Mouse (Mus musculus) ES-E14 (cell line): ENCODE measurements around the gene Tspoap1. TPM values are rescaled to one million over a fixed set of nuclear protein-coding genes. Genes with fewer than 3 reads are reported as not detected.

Experiments
- DNase-seq: peaks from one replicate; pipeline ENCODE4 v3.0.0-alpha.2; 2013; ENCODE audit warnings: low read depth, low spot score
- H3K27ac ChIP-seq: 2 replicates; pipeline ENCODE4 v1.5.1; 2012; ENCODE audit warnings: low read depth, mild to moderate bottlenecking, low read length, moderate library complexity, mixed read lengths; ENCODE audit not compliant: poor library complexity, insufficient read depth, severe bottlenecking
- H3K36me3 ChIP-seq: 2 replicates; pipeline ENCODE4 v1.6.1; 2012; ENCODE audit warnings: mild to moderate bottlenecking, low read length, moderate library complexity, mixed read lengths; ENCODE audit not compliant: control insufficient read depth, poor library complexity, insufficient read depth, severe bottlenecking
- H3K4me1 ChIP-seq, 2 experiments: fragments of 150-350 bp in 1 of 2; sonication (generic) in 1 of 2; 2 replicates each; pipeline ENCODE4 v1.6.1; 2012; ENCODE audit warnings: low read length in 2 of 2, mild to moderate bottlenecking in 1 of 2, mixed read lengths in 1 of 2; ENCODE audit not compliant: control insufficient read depth in 2 of 2, insufficient read depth in 2 of 2, poor library complexity in 1 of 2
- H3K4me3 ChIP-seq, 2 experiments: fragments of 150-350 bp in 1 of 2; sonication (generic) in 1 of 2; 2 replicates each; pipeline ENCODE4 v1.5.1; 2012; ENCODE audit warnings: low read length in 2 of 2, low read depth in 1 of 2, mild to moderate bottlenecking in 1 of 2, mixed read lengths in 1 of 2; ENCODE audit not compliant: insufficient read depth in 1 of 2, poor library complexity in 1 of 2, severe bottlenecking in 1 of 2
- H3K9ac ChIP-seq: 2 replicates; pipeline ENCODE4 v1.6.1; 2012; ENCODE audit warnings: low read depth, mild to moderate bottlenecking, low read length, mixed read lengths; ENCODE audit not compliant: poor library complexity, insufficient read depth, severe bottlenecking
- H3K9me3 ChIP-seq: fragments of 150-350 bp; sonication (generic); 2 replicates; pipeline ENCODE4 v1.6.1; 2012; ENCODE audit warnings: low read depth, mild to moderate bottlenecking, low read length; ENCODE audit not compliant: control insufficient read depth, insufficient read depth
- CHD2 ChIP-seq: IDR thresholded peaks from 2 replicates; pipeline ENCODE4 v1.6.1; 2014; ENCODE audit warnings: mild to moderate bottlenecking, low read depth, low read length, inconsistent platforms
- HCFC1 ChIP-seq: IDR thresholded peaks from 2 replicates; pipeline ENCODE4 v1.6.1; 2012; ENCODE audit warnings: low read length, inconsistent platforms, borderline replicate concordance; ENCODE audit not compliant: insufficient read depth
- MAFK ChIP-seq: IDR thresholded peaks from 2 replicates; pipeline ENCODE4 v1.6.1; 2014; ENCODE audit warnings: mild to moderate bottlenecking, low read depth, low read length, inconsistent platforms; ENCODE audit not compliant: insufficient read depth
- ZC3H11A ChIP-seq: IDR thresholded peaks from 2 replicates; pipeline ENCODE4 v1.6.1; 2012; ENCODE audit warnings: low read depth, mild to moderate bottlenecking, inconsistent platforms, low read length, borderline replicate concordance
- ZNF384 ChIP-seq: IDR thresholded peaks from 2 replicates; pipeline ENCODE4 v1.6.1; 2012; ENCODE audit warnings: low read depth, low read length, inconsistent platforms
- in situ Hi-C, 2 experiments: fragments of 600-800 bp; cut with MboI; formaldehyde crosslinking; loops; one replicate each; pipeline ENCODE4 v1.15.1; 2025; ENCODE audit warnings: low sequenced_read_pairs in 2 of 2, inconsistent platforms in 1 of 2; ENCODE audit not compliant: unreplicated experiment in 2 of 2
- total RNA-seq: library from RNA; depleted of rRNA; stranded (reverse); fragments of 300-350 nt; gene quantifications from 2 replicates; pipeline ENCODE4 v1.2.3, GENCODE M21; 2012

Gene Tspoap1
- total RNA-seq, 1 experiment = 1.8 TPM

GRCm38 (mm10) chr11:87758957-87759608 lies 1.3 kb upstream of the Tspoap1 start:
- H3K4me3 ChIP-seq = no peak overlapping the region
- no peak overlapping the region for H3K27ac ChIP-seq
- H3K9me3 ChIP-seq = no peaks in the 10 kb centered on the region
- no peaks in the 10 kb centered on the region for H3K36me3 ChIP-seq
- H3K4me1 ChIP-seq = peaks cover 0 to 17% of the 10 kb centered on the region in 2 experiments; a peak in 1 of 4 replicates
- no peak for DNase-seq
- in situ Hi-C loops = no loop called here
- H3K9ac ChIP-seq = no peak overlapping the region
- no peak for TF ChIP-seq HCFC1
- no peak for TF ChIP-seq ZC3H11A
- no peak for TF ChIP-seq ZNF384
- TF ChIP-seq MAFK = no peak
- no peak for TF ChIP-seq CHD2

GRCm38 (mm10) chr11:87759609-87760005 lies 734 bp upstream of the Tspoap1 start:
- in situ Hi-C loops = no loop called here
- Histone ChIP-seq H3K4me1 (peaks cover 0 to 14% of the 10 kb centered on the region in 2 experiments; a peak in 1 of 4 replicates), H3K27ac (no peak overlapping the region), H3K4me3 (no peak overlapping the region), H3K9ac (no peak overlapping the region), H3K36me3 (no peaks in the 10 kb centered on the region), H3K9me3 (no peaks in the 10 kb centered on the region)
- DNase-seq = no peak
- TF ChIP-seq ZC3H11A = no peak
- TF ChIP-seq MAFK = no peak
- TF ChIP-seq CHD2 = no peak
- no peak for TF ChIP-seq ZNF384

GRCm38 (mm10) chr11:87761181-87761721 lies 910 bp downstream of the Tspoap1 start:
- H3K27ac ChIP-seq = no peak overlapping the region
- no peak for DNase-seq
- no peaks in the 10 kb centered on the region for H3K9me3 ChIP-seq
- in situ Hi-C loops = no loop called here
- H3K36me3 ChIP-seq = no peaks in the 10 kb centered on the region
- TF ChIP-seq ZNF384 = no peak
- no peak for TF ChIP-seq ZC3H11A
- peaks cover 0 to 14% of the 10 kb centered on the region in 2 experiments; a peak in 1 of 4 replicates for H3K4me1 ChIP-seq
- H3K9ac ChIP-seq = no peak overlapping the region
- H3K4me3 ChIP-seq = no peak overlapping the region

GRCm38 (mm10) chr11:87761806-87762701 lies 1.7 kb downstream of the Tspoap1 start:
- Histone ChIP-seq H3K9ac (no peak overlapping the region), H3K4me1 (peaks cover 0 to 12% of the 10 kb centered on the region in 2 experiments; a peak in 1 of 4 replicates), H3K27ac (no peak overlapping the region), H3K36me3 (no peaks in the 10 kb centered on the region), H3K4me3 (no peak overlapping the region), H3K9me3 (no peaks in the 10 kb centered on the region)
- TF ChIP-seq CHD2 (no peak), HCFC1 (no peak), ZC3H11A (no peak), MAFK (no peak), ZNF384 (no peak)
- in situ Hi-C loops = no loop called here
- no peak for DNase-seq
